Mouse (Mus musculus) liver, embryonic 14.5 days (tissue): ENCODE results near the gene Diaph3.

Source experiments
- CTCF ChIP-seq: IDR thresholded peaks from 2 replicates; pipeline ENCODE4 v1.5.1; 2016; ENCODE audit warnings: antibody characterized with exemption, low read depth, control low read depth
- EP300 ChIP-seq: IDR thresholded peaks from 2 replicates; pipeline ENCODE4 v1.6.1; 2016; ENCODE audit warnings: antibody characterized with exemption, low read depth

GRCm38 (mm10) chr14:87126076-87126639 is 14.9 kb downstream of the Diaph3 start:
- no peak for TF ChIP-seq CTCF
- TF ChIP-seq EP300, result no peak
